Mouse (Mus musculus): ENCODE measurements around the gene Serpina3a.

Serpina3a gene

GRCm38 (mm10) chr12:104142427-104142826 is 29.9 kb downstream of the Serpina3a start:
- no peak for DNase-seq (ENCODE audit: low spot score in 2 of 2)

DNA sequence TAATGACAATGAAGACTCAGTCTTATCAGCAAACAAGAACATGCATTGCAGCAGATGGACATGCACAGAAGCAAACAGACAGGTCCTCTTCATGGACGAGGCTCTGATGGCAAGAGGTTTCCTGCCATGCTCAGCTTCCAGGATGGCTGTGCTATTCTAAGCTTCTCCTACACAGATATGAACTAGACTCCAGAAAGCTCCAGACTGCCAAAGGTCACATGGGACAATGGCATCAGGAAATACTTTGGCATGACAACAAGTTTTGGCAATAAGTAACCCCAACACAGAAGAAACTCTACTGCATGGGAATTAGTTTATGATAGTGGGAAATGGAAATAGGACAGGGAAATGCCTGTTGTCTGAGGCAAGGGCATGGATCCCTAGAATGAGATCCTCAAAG is 30.8 kb downstream of the Serpina3a start:
- DNase-seq (ENCODE audit: low spot score in 2 of 2) = no peak

- no peak for DNase-seq (ENCODE audit: low spot score in 2 of 2)
These were observed 33.0 kb downstream of the Serpina3a start for GRCm38 (mm10) chr12:104145571-104145970.

- no peak for DNase-seq (ENCODE audit: low spot score in 2 of 2)
These were observed 39.5 kb downstream of the Serpina3a start for GRCm38 (mm10) chr12:104151989-104152388.

DNA sequence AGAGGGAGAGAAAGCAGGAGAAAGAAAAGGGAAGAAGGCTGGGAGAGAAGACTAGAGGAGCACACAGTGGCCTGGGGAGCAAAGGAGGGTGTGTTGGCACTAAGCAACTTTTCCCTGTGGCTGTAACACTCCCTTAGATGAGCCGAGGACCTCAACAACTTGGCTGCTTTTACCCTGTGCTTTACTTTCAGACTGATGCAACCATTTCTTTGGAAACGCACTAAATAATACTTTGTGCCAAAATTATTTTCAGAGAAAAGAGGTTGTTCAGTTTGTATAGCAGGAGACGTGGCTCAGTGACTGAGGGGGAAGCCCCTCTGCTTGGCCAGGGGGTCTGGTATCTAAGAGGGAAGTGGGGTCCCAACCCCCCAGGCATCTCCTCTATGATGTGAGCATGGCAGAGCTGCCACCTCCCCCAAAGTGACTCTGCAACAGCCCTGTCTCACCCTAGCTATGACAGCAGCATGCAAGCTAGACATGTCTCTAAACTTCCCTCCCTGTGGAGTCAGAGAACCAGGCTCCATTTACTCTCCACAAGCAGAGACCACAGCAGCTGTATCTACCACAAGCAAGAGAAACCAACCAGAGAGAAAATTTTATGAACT is 40.6 kb downstream of the Serpina3a start:
- no peak for DNase-seq (ENCODE audit: low spot score in 2 of 2)

DNA sequence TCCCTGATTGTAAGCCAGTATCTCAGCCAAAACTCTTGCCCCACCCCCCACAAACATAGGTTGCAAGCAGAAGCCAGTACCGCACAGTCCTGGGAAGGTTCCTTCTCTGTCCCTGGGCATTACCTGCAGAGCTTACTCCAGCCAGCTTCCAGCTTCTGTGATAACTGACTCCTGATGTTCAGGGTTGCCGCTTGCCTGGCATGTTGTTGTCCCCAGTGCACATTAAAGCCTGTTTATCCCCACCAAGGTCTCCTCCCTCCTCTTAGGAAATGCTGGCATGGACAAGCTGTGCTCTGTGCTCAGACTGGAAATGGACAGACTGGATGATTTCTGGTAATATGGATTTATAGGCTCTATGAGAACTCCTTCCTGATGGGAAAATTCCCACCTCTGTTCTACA is 41.1 kb downstream of the Serpina3a start, which contains the start of gene Serpina3c:
TSS of gene Serpina3c (minus strand) at position 215 of the 400 bp plus-strand sequence.
- DNase-seq (ENCODE audit: low spot score in 2 of 2) = no peak
